Mouse (Mus musculus) retina, adult 2 months (tissue): ENCODE results near the gene Cd300ld3.
"Not testable (repeated sequence)": the region's sequence is repeated elsewhere in the genome, so short reads cannot be mapped to it uniquely, and the experiment has no call there.

ENCODE experiments used
- DNase-seq: peaks from one replicate; pipeline ENCODE4 v3.0.0-alpha.2; 2012; ENCODE audit warnings: low read depth, low spot score

Cd300ld3 gene

GRCm38 (mm10) chr11:115054537-115054936 is 6.3 kb upstream of the Cd300ld3 start:
- no peak for DNase-seq

- no peak for DNase-seq
These were observed 4.8 kb upstream of the Cd300ld3 start for GRCm38 (mm10) chr11:115052991-115053390.

GRCm38 (mm10) chr11:115052206-115052605 is 4.0 kb upstream of the Cd300ld3 start:
- DNase-seq = no peak

- DNase-seq = no peak
These were observed 1.2 kb upstream of the Cd300ld3 start for GRCm38 (mm10) chr11:115049282-115049895.

- DNase-seq = not testable (repeated sequence)
These were observed 10.5 kb downstream of the Cd300ld3 start, which contains the start of gene Cd300ld5 for GRCm38 (mm10) chr11:115037669-115038068. Gene Cd300ld5, minus strand, starts transcription at chr11:115037769.

GRCm38 (mm10) chr11:115026912-115027311 is 21.3 kb downstream of the Cd300ld3 start, which contains the start of gene Cd300ld4:
Gene Cd300ld4, minus strand, starts transcription at chr11:115027012.
- DNase-seq = not testable (repeated sequence)

GRCm38 (mm10) chr11:115016093-115016492 is 32.1 kb downstream of the Cd300ld3 start, which contains the start of gene Cd300ld2:
Gene Cd300ld2, minus strand, starts transcription at chr11:115016193.
- not testable (repeated sequence) for DNase-seq

GRCm38 (mm10) chr11:115004070-115004469 is 44.1 kb downstream of the Cd300ld3 start:
- DNase-seq = no peak

GRCm38 (mm10) chr11:115001474-115002040 is 46.7 kb downstream of the Cd300ld3 start, which contains the start of gene Cd300c2:
Gene Cd300c2, minus strand, starts transcription at chr11:115001880.
- DNase-seq = no peak
